Mouse (Mus musculus) 3134 (cell line): Measurements from ENCODE around the gene Hadhb.

Experiments
- DNase-seq: peaks from one replicate; pipeline ENCODE4 v3.0.0-alpha.2; 2011; ENCODE audit warnings: low spot score; ENCODE audit not compliant: insufficient read length; ENCODE audit errors: extremely low read depth

Gene Hadhb

DNA sequence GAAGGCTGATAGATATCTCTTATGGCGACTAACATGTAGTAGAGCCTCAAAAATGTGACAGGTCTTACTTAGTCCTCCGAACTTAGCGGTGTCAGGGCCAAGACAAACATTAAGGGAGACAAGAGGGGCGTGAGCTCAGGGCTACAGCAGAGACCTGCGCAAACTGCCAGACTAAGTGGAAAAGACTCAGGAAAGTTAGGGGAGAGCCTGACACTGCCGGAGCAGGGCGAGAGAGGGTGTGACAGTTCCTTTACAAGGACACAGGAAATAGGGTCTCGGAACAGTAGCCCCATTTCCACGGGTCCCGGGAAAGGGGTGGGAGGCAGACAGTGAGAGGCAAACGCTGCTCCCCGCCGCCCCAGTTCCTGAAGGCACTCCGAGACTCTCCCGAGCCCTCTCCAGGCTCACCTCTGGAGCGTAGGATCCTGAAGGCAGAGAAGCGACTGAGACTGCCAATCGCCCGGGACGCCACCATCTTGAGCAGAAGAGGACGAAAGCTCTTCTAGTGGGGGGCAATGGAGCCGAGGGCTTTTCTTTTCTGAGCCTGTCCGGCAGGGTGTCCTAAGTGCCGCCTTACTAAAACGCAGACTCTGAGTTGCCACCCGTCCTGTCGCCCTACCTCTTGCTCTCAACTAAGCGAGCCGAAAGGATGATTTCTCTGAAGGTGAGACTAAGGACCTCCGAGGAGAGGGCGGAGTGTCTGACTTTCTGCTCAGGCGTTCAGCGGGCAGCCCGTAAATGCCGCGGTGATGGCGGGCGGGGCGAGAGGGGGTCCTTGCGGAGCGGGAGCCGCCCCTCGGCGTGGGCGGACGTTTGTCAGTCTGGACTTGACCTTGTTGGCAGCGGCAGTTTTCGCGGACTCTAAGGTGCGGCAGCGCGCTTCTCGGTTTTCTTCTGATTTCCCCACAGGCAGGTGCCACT, at the start of gene Hadhb, which contains the start of gene Hadha:
Gene Hadhb (plus strand): TSS at position 775 of the 921 bp plus-strand sequence.
Gene Hadha (minus strand): TSS at position 689 of the 921 bp plus-strand sequence.
- peak; percentile 92 for DNase-seq

DNA sequence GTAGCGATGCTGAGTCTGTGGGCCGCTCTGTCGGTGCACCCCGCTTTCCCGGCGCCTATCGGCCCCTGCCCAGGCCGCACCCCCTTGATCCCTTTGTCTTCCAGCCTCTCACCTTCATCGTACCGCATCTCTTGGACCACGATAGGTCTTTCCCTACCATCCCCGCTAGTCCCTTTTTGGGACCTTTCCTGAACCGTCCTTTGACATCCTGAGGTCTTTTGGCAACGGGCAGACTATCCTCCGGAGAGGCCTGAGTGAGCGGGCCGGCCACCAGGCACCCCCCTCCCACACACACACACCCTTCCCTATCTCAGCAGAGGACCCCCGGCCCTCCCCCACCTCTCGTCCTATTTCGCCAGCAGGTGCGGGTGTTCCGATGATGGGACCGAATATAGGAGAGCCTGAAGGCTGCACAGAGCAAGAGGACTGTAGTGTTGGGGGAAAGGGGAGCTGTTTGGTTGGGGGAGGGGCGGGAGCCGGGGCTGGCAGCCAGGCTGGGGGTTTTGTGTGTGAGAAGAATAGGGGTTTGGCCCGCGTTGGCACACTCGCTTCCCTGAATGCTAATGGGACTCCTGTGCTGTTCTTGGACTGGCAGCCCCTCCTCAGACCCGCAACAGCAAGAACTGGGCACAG, 49.3 kb upstream of the Hadhb start, which contains the start of gene 3110082J24Rik:
Gene 3110082J24Rik (minus strand): TSS at position 419 of the 633 bp plus-strand sequence.
- no peak for DNase-seq

DNA sequence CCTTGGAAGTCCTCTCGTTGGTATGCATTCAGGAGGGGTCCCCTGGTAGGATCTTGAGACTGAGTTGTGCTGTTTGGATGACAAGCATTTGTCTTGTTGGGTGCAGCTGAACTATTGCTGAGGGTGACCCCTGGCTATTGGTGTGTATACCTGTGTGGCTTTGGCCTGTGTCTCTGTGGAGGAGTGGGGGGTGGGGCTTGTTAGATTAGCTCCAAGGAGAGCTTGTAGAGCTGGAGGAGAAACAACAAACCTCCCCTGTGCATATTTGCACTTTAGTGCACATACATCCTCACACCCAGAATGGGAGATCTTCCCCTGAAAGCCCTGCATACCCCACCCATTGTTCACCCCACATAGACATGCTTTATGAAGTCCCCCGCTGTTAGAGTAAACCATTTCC, 48.3 kb upstream of the Hadhb start:
- no peak for DNase-seq

DNA sequence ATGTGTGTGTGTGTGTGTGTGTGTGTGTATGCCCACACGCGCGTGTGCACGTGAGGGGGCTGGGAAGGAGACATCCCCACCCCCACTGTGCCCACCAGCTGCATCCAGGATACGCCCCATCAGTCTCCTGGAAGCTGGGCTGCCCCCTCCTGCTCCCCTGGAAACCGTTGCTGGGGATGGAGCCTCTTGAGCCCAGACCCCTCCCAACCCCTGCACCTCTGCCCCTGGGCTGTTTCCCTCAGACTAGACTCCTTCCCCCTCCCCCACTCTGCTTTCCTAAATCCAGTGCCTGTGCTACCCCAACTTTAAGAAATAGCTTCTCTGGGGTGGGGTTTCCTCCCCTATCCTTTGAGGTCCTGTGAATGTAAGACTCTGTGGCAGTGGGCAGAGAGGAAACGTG, 47.9 kb upstream of the Hadhb start:
- DNase-seq, result no peak

DNA sequence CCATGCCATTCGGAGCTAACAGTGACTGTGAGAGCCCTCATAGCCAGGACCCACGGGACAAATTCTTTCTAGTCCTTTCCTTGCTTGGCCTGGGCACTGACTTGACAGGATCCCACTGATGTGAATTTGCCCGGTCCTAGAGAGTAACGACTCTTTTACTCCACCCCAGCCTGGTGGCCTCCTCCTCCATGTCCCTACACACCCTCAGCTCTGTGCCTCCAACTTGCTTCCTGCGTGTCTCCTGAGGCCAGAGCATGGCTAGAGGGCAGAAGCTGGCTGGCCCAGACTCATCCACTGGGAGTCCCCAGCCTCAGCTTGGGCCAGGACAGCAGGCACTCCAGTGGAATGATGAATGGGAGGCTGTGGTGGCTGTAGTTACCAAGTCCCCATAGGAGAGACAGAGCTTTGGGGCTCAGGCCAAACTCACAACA, 47.4 kb upstream of the Hadhb start:
- no peak for DNase-seq

DNA sequence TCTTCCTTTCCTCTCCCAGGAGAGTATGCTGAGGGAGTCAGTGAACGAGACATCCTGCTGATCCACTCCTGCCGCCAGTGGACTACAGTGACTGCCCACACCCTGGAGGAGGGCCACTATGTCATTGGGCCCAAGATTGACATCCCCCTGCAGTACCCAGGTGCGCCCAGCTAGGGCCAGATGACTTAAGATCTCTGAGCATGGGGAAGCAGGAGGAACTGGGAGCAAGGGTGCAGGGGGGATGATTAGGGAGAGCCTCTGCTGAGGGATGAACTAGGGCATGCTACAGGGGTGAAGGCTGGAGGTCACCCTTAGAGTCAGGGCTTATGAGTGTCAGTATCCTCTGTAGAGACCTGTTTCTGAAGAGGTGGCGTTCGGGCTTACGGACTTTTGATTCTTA, 46.8 kb upstream of the Hadhb start:
- DNase-seq, result no peak

DNA sequence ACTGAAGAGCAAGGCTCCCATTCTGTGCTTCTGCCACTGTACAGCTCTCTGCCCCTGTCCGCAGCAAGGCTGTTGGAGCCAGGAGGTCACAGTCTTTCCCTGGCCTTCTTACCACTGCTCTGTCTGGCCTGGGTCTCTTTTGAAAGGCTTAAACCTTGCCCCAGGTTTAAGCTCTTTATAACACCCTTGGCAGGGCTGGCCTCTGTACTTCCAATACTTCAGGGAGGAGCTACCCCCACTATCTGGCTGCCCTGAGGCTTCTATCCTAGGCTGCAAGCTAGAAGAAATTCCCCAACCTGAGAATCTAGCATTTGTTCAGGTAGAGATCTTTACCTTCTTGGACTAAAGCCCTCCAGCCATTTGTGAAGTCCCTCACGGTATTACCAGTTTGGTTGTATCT, 45.1 kb upstream of the Hadhb start:
- no peak for DNase-seq

DNA sequence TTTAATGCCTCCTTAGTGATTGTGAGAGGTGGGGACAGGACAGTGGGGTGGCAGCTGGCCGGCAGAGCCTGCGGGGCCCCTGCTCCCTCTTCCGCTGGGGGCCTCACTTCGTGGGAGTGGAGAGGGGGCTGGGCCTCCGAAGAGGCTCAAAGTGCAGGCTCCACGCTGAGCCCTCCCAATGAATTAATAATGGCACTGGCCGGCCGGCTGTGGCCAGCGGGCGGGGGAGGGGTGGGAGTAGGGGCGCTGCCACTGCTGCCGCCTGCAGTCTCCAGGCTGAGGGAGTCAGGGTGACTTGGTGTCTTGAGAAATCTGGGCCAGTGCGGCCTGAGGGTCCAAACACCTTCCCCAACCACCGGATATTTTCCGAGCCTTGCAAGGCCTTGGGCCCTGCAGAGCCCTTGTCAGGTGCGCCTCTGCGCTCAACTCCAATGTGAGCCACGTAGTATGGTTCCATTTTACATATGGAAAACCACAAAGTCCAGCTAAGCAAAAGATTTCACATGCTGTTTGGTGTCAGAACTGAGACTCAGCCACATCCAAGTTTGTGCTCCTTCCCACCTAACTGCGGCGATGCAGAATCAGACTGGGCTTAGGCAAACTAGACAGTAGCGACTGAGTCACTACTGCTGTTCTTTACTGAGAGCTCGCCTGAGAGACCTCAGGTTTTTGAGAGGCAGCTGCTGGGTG, 44.5 kb upstream of the Hadhb start:
- DNase-seq, result no peak

DNA sequence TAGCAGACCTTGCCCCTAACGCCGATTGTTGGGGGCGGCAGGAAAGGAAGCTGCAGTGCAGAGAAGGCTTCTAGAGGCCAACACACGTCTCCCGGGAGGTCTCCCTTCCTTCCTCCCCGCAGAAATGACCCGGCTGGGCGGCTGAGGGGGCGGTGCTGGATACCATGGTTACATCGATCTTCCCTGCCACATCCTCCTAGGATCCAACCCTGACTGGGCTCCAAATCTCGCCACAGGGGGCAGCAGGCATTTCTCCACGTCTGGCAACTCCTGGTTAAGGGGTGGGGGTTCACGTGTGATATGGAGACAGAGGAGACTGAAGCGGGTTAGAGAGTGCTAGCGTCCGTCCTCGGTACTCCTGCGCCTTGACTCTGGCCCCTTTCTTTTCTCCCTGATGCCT, 43.9 kb upstream of the Hadhb start:
- no peak for DNase-seq

DNA sequence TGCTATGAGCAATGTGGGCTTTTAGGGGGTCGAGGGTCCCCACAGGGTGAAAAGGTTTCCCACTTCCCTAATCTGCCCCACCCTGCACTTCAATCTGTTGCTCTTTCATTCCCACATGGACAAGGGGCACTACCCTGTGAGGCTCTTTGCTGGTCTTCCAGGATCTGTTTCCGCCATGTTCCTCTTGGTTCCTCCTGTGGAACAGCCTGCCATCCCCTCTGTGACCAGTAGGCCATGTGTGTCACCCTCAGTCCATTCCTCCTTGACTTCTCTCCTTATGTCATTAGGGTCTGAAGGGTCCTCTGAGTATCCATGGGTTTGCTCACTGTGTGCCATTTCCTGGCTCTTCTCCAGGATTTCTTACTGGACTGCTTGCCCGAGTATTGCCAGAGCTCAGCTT, 43.3 kb upstream of the Hadhb start:
- DNase-seq, result no peak

DNA sequence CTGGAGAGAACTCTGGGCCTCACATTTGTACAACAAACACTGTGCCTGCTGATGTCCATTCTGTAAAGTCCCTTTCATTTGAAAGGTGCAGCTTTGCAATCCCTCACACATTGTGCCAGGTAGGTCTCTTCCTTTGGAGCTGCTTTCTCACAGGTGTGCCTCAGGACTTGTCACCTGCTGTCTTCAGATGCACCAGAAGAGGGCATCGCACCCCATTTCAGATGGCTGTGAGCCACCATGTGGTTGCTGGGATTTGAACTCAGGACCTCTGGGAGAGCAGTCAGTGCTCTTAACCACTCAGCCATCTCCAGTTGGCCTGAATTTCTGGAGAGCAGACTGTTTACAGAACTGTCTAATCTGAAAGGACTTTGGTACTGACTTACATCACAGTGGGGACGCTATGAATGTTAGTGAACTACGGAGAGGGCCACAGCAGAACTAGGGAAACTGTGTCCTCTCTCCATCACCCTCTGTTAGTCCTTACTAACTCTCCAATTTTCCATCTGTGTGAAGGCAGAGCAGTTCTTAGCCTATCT, 42.4 kb upstream of the Hadhb start:
- no peak for DNase-seq

DNA sequence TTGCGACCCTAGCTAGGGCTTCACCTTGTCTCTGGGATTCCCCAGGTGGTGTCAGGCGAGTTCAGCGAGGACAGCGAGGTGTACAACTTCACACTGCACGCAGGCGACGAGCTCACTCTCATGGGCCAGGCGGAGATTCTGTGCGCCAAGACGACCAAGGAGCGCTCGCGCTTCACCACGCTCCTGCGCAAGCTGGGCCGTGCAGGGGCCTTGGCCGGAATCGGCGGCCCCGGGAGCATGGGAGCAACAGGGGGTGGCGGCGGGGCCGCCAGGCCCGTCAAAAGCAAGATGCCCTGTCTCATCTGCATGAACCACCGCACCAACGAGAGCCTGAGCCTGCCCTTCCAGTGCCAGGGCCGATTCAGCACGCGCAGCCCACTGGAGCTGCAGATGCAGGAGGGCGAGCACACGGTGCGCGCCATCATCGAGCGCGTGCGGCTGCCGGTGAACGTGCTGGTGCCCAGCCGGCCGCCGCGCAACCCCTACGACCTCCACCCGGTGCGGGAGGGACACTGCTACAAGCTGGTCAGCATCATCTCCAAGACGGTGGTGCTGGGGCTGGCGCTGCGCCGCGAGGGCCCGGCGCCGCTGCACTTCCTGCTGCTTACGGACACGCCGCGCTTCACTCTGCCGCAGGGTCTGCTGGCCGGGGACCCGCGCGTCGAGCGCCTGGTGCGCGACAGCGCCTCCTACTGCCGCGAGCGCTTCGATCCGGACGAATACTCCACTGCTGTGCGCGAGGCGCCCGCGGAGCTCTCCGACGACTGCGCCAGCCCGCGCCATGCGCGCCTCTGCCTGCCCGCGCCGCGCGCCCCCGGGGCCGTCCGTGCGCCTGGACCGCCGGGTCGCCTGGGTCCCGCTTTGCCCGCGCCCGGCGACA, 40.9 kb upstream of the Hadhb start:
- DNase-seq, result no peak

DNA sequence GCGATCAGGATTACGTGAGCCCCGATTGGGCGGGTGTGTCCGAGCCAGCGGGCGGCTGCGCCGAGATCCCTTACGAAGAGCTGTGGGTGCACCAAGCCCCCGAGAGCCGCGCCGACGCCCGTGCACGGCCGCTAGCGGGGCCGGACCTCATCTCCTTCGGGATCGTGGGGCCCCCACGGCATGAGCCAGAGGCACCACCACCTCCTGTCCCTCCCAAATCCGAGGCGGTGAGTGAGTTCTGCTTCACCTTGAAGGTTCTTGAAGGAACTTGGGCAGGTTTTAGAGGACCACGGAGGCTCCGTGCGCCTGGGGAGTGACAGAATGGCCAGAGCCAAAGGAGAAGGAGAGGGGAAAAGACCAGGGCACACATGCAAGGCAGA, 40.3 kb upstream of the Hadhb start:
- no peak for DNase-seq

DNA sequence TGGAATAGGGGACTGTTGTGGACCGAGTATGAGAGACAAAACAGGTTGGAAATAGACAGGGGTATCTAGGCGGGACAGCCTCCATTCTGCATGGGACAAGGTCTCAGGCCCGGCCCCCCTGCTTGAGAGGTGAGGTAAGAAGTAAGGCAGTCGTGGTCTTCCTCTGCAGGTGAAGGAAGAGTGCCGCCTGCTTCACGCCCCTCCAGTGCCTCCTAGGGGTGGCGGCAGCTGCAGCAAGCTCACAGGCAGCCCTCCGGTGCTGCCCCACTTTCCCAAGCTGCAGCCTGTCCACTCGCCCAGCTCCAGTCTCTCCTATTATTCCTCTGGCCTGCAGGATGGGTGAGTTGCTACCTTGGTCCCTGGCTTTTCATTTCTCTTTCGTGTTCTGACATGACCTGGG, 39.3 kb upstream of the Hadhb start:
- DNase-seq, result no peak

DNA sequence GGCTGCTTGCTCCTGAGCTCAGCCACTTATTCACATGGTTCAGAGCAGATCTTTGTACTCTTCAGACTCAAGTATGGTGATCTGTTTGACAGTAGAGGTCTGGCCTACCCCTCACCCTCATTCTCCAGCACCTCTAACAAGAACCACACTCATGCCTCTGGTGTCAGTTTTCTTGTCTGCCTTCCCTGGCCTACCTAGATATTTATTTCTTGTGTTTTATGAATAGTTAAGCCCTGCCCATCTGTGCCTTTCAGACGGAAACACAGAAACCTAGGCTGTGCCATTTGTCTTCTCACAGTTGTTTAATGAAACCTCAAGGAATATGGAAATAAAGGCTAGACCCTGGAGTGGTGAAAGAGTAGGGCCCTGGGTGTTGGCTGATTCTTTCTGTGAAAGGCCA, 37.0 kb upstream of the Hadhb start:
- DNase-seq, result no peak

DNA sequence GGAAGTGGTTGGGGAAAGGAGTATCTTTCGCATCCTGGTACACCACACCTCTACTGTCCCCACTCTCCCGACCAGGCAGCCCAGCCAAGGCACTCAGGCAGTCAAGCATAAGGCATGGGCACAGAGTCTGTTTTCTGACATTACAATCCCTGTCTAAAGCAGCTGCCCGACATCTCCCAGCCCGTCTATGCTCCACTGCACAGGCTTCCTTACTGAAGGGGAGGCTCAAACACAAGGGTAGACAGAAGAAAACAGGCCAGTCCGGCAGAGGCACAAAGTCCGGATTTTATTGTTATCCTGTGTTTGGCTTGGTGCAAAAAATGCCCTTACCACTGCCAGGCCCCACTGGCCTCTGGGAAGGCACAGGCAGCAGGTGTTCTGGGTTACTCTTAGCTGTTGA, 35.9 kb upstream of the Hadhb start:
- DNase-seq, result no peak

DNA sequence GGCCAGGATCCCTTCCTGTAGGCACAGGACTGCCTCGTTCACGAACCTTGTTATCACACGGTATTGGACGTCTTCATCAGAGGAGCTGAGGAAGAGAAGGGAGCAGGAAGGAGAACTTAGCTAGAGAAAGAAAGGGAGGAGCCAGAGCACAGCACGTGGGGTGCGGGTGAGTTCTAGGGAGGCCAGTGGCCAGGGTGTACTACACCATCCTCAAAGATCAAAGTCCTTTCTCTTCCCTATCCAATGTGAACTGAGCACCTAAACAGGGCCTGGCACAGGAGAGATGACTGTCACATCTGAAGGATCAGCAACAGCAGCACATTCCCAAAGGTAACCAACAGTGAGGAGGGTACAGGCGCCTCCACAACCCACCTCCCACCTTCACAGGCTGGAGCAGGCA, 34.9 kb upstream of the Hadhb start:
- no peak for DNase-seq

DNA sequence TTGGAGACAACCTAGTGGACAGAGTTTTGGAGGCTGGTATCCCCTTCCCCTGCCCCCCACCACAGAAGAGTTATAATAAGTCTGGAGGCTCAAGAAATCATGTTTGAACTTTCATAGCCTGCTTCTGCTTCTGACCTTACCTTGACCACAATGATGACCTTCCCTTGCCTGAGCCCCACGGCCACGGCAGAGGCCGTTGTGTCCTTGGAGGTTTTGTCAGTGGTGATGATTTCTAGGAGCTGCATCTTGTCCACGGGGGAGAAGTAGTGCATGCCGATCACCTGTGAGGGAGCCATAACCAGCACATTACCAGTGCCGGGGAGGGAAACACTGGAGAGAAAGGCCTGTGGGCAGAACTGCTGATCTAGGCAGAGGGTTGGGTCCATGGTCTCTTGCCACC, 32.6 kb upstream of the Hadhb start:
- DNase-seq, result no peak

DNA sequence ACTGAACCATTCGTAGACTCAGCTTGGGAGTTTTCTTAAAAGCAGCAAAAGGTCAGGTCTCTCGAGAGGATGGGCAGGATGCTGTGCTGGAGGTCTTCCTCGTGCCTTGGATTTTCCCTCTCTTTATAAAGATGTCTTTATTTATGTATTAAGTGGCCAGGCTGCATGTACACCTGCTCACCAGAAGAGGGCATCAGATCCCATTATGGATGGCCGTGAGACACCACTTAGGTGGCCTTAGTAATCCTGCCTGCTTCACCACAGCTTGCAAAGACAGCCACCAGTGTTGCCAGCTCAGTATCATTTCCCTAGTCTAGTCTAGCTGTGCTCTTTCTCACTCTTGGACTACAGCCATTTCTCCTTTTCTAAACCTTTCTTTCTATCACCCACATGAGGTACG, 29.5 kb upstream of the Hadhb start:
- DNase-seq, result no peak

DNA sequence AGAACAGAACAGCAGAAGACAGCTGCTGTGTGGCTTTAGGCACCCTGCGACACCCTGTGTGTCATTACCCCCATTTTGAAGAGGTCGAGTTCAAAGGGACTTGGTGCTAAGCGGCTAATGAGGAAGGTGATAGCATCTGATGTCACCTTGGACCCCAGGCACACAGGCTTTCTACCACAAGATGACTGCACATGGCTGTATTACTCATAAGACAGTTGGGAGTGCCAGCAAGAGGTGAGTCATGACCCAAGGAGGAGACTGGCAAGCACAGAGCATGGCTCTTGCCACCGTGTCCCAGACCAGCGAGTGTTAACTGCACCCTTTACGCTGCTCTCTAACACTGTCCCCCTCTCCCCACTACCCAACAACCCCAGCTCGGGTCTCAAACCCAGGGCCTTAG, 28.3 kb upstream of the Hadhb start:
- DNase-seq, result peak; percentile 75
